Mouse (Mus musculus): ENCODE results near the gene Tbc1d16.

DNA sequence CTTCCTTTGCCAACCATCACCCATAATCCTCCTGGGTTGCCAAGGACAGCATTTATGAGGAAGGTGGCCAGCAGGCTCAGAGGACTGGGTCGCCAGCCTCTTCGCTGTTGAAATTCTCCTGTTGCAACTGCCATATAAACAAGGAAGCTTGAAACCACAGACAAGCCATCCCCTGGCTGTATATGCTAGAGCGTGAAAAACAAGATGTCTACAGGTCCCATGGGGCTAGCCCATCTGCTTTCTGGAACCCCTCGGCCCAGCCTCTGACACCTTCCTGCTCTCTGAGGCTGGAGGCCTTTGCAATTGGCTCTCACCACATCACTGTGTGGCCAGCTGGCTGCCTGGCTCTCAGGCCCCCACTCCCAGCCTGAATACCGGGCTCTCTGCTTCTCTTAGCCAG is 105.9 kb downstream of the Tbc1d16 start:
- no peak for TF ChIP-seq POLR2A (IDR thresholded peaks at IDR 0.05; ENCODE audit: borderline replicate concordance, control insufficient read depth, low read depth, low read length)
- no peak for TF ChIP-seq CTCF (IDR thresholded peaks at IDR 0.05; ENCODE audit: control insufficient read depth, insufficient read depth, low read length)
